ENCODE assay signal across 11 mouse cellular contexts in genomic region chr1:51934176-51934924, GRCm38 (mm10). TPM values are rescaled to one million over a fixed set of nuclear protein-coding genes. Genes with fewer than 3 reads are reported as not detected.
DNase-seq lines count a peak whose midpoint lies in the region; ATAC-seq and TF ChIP-seq lines count a peak whose summit lies in the region.
"Had no signal": no experiment of that assay in that cellular context is flagged by ENCODE, and none has a peak within 500 bp of the region (broad histone marks: within the 10 kb centered on the region; RNA-seq: fewer than 3 reads in every experiment).

No protein-coding gene starts in this region.

- WGBS in embryonic facial prominence, embryonic 14.5 days = 77% methylated on average over 11 of the region's 11 CpGs
- 78% methylated on average over 11 of the region's 11 CpGs for WGBS in embryonic facial prominence, embryonic 10.5 days
- 23% methylated on average over 11 of the region's 11 CpGs for WGBS in liver, embryonic 16.5 days (ENCODE audit: insufficient replicate concordance)
- 46% methylated on average over 11 of the region's 11 CpGs for WGBS in spleen, adult 2 months

- no peaks in the 10 kb centered on the region for H3K4me1 ChIP-seq in embryonic facial prominence, embryonic 14.5 days (ENCODE audit: control insufficient read depth, insufficient read depth, low read length)
- H3K4me1 ChIP-seq in embryonic facial prominence, embryonic 10.5 days = 0 out of 2 replicates have a peak, but pooled peaks cover 4% of the 10 kb centered on the region
- H3K4me1 ChIP-seq in liver, embryonic 16.5 days (ENCODE audit: control insufficient read depth, low read depth, low read length) = peaks cover 7% of the 10 kb centered on the region
- peaks cover 17% of the 10 kb centered on the region for H3K4me1 ChIP-seq in spleen, adult 2 months (ENCODE audit: control insufficient read depth, insufficient read depth, insufficient read length)
- H3K4me1 ChIP-seq: embryonic facial prominence, embryonic 15.5 days had no signal

- H3K9me3 ChIP-seq in embryonic facial prominence, embryonic 14.5 days (ENCODE audit: control insufficient read depth, low read length) = no peaks in the 10 kb centered on the region
- no peaks in the 10 kb centered on the region for H3K9me3 ChIP-seq in embryonic facial prominence, embryonic 10.5 days
- H3K9me3 ChIP-seq in liver, embryonic 16.5 days (replicated peaks; ENCODE audit: control insufficient read depth, low read length) = no peaks in the 10 kb centered on the region
- H3K9me3 ChIP-seq: embryonic facial prominence, embryonic 15.5 days had no signal

- H3K27ac ChIP-seq in embryonic facial prominence, embryonic 14.5 days (replicated peaks; ENCODE audit: low read depth, low read length) = no peak overlapping the region; the same call in 1 of the 2 replicates
- no peak overlapping the region for H3K27ac ChIP-seq in embryonic facial prominence, embryonic 10.5 days (replicated peaks)
- H3K27ac ChIP-seq in liver, embryonic 16.5 days (ENCODE audit: low read length) = peak overlapping the region; percentile 12; the same call in 1 of the 2 replicates
- H3K27ac ChIP-seq in spleen, adult 2 months (ENCODE audit: insufficient read depth, low read length) = peak overlapping the region; percentile 69
- H3K27ac ChIP-seq: embryonic facial prominence, embryonic 15.5 days; left cerebral cortex, adult 2 months had no signal

- no peak overlapping the region for H3K4me2 ChIP-seq in embryonic facial prominence, embryonic 14.5 days (ENCODE audit: low read depth, low read length)
- H3K4me2 ChIP-seq in liver, embryonic 16.5 days (ENCODE audit: low read depth, low read length) = no peak overlapping the region
- H3K4me2 ChIP-seq: embryonic facial prominence, embryonic 15.5 days had no signal

- ATAC-seq in embryonic facial prominence, embryonic 14.5 days (ENCODE audit: low read depth) = no peak
- ATAC-seq in liver, embryonic 16.5 days (ENCODE audit: low read depth) = peak; percentile 47; the same call in 1 of the 2 replicates

- DNase-seq in embryonic facial prominence, embryonic 14.5 days (ENCODE audit: low spot score) = peak; percentile 14
- no peak for DNase-seq in embryonic facial prominence, embryonic 10.5 days (ENCODE audit: low spot score)
- peak; percentile 99 for DNase-seq in MEL-GATA-1-ER (ENCODE audit: extremely low read depth, low read depth)
- peak; percentile 52 to 67 for DNase-seq in spleen, adult 2 months (ENCODE audit: low read depth in 1 of 2, low spot score in 2 of 2)
- DNase-seq in retina, embryonic 14.5 days (ENCODE audit: low spot score) = no peak
- DNase-seq in kidney, postnatal 10 days = no peak
- no peak for DNase-seq in adrenal gland, postnatal 14 days

- no peak for TF ChIP-seq POLR2A in spleen, adult 2 months (IDR thresholded peaks at IDR 0.05; ENCODE audit: low read depth, low read length)

- TF ChIP-seq CTCF in spleen, adult 2 months (IDR thresholded peaks at IDR 0.05; ENCODE audit: extremely low read depth, insufficient read depth, insufficient read length, insufficient replicate concordance) = no peak

- no peaks in the 10 kb centered on the region for H3K27me3 ChIP-seq in embryonic facial prominence, embryonic 14.5 days (replicated peaks; ENCODE audit: control insufficient read depth, insufficient read depth, low read length)
- H3K27me3 ChIP-seq in embryonic facial prominence, embryonic 10.5 days (replicated peaks; ENCODE audit: low read depth, poor library complexity, severe bottlenecking) = no peaks in the 10 kb centered on the region
- H3K27me3 ChIP-seq in liver, embryonic 16.5 days (ENCODE audit: control insufficient read depth, insufficient read depth, low read depth, low read length) = no peaks in the 10 kb centered on the region
- no peaks in the 10 kb centered on the region for H3K27me3 ChIP-seq in spleen, adult 2 months (ENCODE audit: control insufficient read depth, insufficient read depth, low read length)
- H3K27me3 ChIP-seq: embryonic facial prominence, embryonic 15.5 days had no signal

- H3K36me3 ChIP-seq in embryonic facial prominence, embryonic 14.5 days (ENCODE audit: control insufficient read depth, insufficient read depth, low read length) = no peaks in the 10 kb centered on the region
- no peaks in the 10 kb centered on the region for H3K36me3 ChIP-seq in embryonic facial prominence, embryonic 10.5 days (replicated peaks)
- no peaks in the 10 kb centered on the region for H3K36me3 ChIP-seq in liver, embryonic 16.5 days (ENCODE audit: control insufficient read depth, insufficient read depth)
- no peaks in the 10 kb centered on the region for H3K36me3 ChIP-seq in spleen, adult 2 months (ENCODE audit: control insufficient read depth, insufficient read depth, low read length)
- H3K36me3 ChIP-seq: embryonic facial prominence, embryonic 15.5 days had no signal

- H3K9ac ChIP-seq in embryonic facial prominence, embryonic 14.5 days (ENCODE audit: low read depth, low read length) = no peak overlapping the region
- no peak overlapping the region for H3K9ac ChIP-seq in liver, embryonic 16.5 days (ENCODE audit: low read depth, low read length)
- H3K9ac ChIP-seq: embryonic facial prominence, embryonic 15.5 days had no signal

- no peak overlapping the region for H3K4me3 ChIP-seq in embryonic facial prominence, embryonic 14.5 days (ENCODE audit: low read depth, low read length)
- H3K4me3 ChIP-seq in embryonic facial prominence, embryonic 10.5 days = no peak overlapping the region
- no peak overlapping the region for H3K4me3 ChIP-seq in liver, embryonic 16.5 days (ENCODE audit: low read depth, low read length)
- H3K4me3 ChIP-seq in spleen, adult 2 months (ENCODE audit: extremely low read depth, insufficient read depth, insufficient read length) = no peak overlapping the region
- H3K4me3 ChIP-seq: embryonic facial prominence, embryonic 15.5 days; left cerebral cortex, adult 2 months; myocyte had no signal

RNA-seq across cellular contexts. Expression of gene Myo1b, which starts 18.5 kb away (rescaled TPM):
- 87.7 and 91.3 TPM in 2 replicates for polyA plus RNA-seq in embryonic facial prominence, embryonic 14.5 days (2014; fragmentation: Nextera tagmentation; extraction: Ambion mirVana)
- polyA plus RNA-seq in embryonic facial prominence, embryonic 10.5 days (2016; fragmentation: Nextera tagmentation; extraction: Ambion mirVana) = 85.5 and 91.6 TPM in 2 replicates
- 10.6 and 11.5 TPM in 2 replicates for polyA plus RNA-seq in liver, embryonic 16.5 days (2015; fragmentation: Nextera tagmentation; extraction: Ambion mirVana)
- polyA plus RNA-seq in spleen, adult 2 months (2012; rRNA removed) = 1.0 and 1.5 TPM in 2 replicates
- total RNA-seq in adrenal gland, postnatal 14 days (2021) = 88.4 and 101 TPM in 2 replicates

RNA-seq across cellular contexts. Expression of gene Stat4, which starts 52.6 kb away (rescaled TPM):
- polyA plus RNA-seq in embryonic facial prominence, embryonic 14.5 days (2014; fragmentation: Nextera tagmentation; extraction: Ambion mirVana) = 0.92 and 1.1 TPM in 2 replicates
- 1.1 and 1.9 TPM in 2 replicates for polyA plus RNA-seq in embryonic facial prominence, embryonic 10.5 days (2016; fragmentation: Nextera tagmentation; extraction: Ambion mirVana)
- polyA plus RNA-seq in liver, embryonic 16.5 days (2015; fragmentation: Nextera tagmentation; extraction: Ambion mirVana) = 1.2 and 1.6 TPM in 2 replicates
- 5.1 and 6.0 TPM in 2 replicates for polyA plus RNA-seq in spleen, adult 2 months (2012; rRNA removed)
- 0.85 and 4.9 TPM in 2 replicates for total RNA-seq in adrenal gland, postnatal 14 days (2021)
- polyA plus RNA-seq: myocyte had no signal

Comparison
In these comparisons a context has a peak if more than half of its experiments do, and no peak if none do; other contexts are left out.
1. DNase-seq: peak in embryonic facial prominence, embryonic 14.5 days (single experiment), MEL-GATA-1-ER (single experiment) and spleen, adult 2 months (2 of 2); none in embryonic facial prominence, embryonic 10.5 days (single experiment), retina, embryonic 14.5 days (single experiment), kidney, postnatal 10 days (single experiment) and adrenal gland, postnatal 14 days (single experiment).
2. H3K27ac ChIP-seq: peak in liver, embryonic 16.5 days (single experiment) and spleen, adult 2 months (single experiment); none in embryonic facial prominence, embryonic 14.5 days (single experiment) and embryonic facial prominence, embryonic 10.5 days (single experiment).